Mouse (Mus musculus): ENCODE results near the gene Gm10322. TPM values are rescaled to one million over a fixed set of nuclear protein-coding genes. Genes with fewer than 3 reads are reported as not detected.
A peak's percentile ranks its signal among the peaks of the same experiment; 100 is the strongest.

Gm10322 gene
- total RNA-seq, 2 experiments from 2014 or later = not detected

DNA sequence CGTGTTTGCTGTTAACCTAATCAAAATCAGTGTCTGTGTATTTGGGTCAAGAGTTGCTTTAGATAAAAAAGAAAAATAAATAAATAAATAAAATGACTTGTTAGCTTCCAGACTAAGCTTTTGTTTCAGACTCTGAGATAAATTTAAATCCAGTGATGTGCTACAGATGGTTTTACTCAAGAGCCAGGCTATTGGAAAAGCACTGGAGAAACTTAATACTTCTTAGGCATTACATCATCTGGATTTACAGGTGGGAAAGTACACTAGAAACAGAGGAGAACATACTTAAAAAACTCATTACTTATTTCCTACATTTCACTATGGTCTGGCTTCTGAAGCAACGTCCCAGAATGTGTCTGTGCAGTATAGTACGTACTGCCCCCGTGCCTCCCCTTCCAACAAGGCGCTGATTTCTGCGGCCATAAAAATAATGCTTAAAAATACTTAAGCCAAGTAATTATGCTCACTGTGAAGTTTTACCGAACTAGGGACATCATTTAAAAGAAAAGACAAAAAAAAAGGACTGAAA is 21.8 kb downstream of the Gm10322 start:
- DNase-seq (ENCODE audit: extremely low spot score in 1 of 2, low spot score in 2 of 2) = no peak
- intact Hi-C loops (cut with DNase I) = loop anchor here (10.0 kb wide), 1 partner anchor 47 kb away; no protein-coding TSS in a partner anchor

GRCm38 (mm10) chr10:59638576-59638975 is 22.7 kb downstream of the Gm10322 start:
- intact Hi-C loops (cut with DNase I) = loop anchor here (10.0 kb wide), 1 partner anchor 46 kb away; no protein-coding TSS in a partner anchor
- no peak for DNase-seq (ENCODE audit: extremely low spot score in 1 of 2, low spot score in 2 of 2)

GRCm38 (mm10) chr10:59642659-59643377 is 27.0 kb downstream of the Gm10322 start:
- DNase-seq (ENCODE audit: extremely low spot score in 1 of 2, low spot score in 2 of 2) = no peak
- intact Hi-C loops (cut with DNase I) = no loop called here

DNA sequence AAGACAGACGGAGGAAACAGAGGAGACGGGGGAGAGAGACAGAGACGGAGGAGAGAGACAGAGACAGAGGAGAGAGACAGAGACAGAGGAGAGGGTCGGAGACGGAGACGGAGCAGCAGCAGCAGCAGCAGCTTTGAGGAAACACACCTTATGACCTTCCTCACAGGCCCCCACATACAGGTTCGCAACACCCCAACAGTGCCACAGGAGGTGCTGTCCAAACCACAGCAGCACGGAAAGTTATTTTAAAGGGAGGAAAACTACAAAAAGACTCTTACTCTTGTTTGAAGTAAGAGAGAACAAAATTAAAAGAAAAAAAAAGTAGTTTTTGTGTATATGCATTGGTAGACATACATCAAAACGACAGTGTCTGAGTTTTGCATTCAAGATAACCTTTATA is 27.8 kb downstream of the Gm10322 start:
- DNase-seq (ENCODE audit: extremely low spot score in 1 of 2, low spot score in 2 of 2) = no peak
- intact Hi-C loops (cut with DNase I) = no loop called here

DNA sequence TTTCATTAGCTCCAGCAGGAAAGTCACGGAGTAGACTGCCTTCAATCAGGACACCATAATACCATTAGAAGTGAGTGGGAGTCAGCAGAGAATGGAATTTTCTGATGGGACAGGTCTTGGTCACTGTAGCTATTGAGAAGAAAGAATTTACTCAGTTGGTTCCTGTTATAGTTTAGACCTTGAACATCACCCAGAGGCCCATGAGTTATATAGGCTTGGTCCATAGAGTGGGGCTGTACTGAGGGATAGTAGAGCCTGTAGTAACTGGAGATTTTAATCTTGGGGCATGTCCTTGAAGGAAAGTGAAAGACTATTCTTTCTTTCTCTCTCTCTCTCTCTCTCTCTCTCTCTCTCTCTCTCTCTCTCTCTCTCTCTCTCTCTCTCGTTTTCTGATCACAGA is 28.8 kb downstream of the Gm10322 start:
- intact Hi-C loops (cut with DNase I) = no loop called here
- no peak for DNase-seq (ENCODE audit: extremely low spot score in 1 of 2, low spot score in 2 of 2)

GRCm38 (mm10) chr10:59645153-59645552 is 29.3 kb downstream of the Gm10322 start:
- no peak for DNase-seq (ENCODE audit: extremely low spot score in 1 of 2, low spot score in 2 of 2)
- intact Hi-C loops (cut with DNase I) = no loop called here

DNA sequence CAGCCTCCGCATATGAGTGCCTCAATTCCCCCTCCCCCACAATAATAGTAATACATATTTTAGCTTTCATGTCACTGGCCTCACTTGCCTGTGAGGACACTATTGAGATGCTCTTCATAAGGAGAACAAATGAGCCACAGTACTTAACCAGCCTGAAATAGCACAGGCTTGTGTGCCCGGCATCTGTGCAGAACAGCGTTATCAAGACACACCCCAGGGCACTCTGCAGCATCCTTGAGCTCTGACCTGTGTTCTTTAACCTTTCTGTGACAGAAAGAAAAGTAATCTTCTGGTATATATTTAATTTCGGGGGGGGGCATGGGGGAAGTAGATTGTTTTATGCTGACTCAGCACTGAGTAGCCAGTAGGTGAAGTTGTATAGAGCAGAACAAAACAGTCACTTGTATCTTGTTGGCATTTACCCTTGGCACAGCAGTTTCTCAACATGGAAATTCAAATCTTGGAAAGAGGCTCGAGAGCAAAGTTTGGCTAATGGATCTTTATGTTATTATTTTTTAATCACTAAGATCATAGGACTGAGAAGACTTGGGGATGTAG is 31.0 kb downstream of the Gm10322 start:
- DNase-seq (ENCODE audit: extremely low spot score in 1 of 2, low spot score in 2 of 2) = no peak
- intact Hi-C loops (cut with DNase I) = no loop called here

GRCm38 (mm10) chr10:59656799-59657198 is 40.9 kb downstream of the Gm10322 start:
- intact Hi-C loops (cut with DNase I) = no loop called here
- DNase-seq (ENCODE audit: extremely low spot score in 1 of 2, low spot score in 2 of 2) = no peak

DNA sequence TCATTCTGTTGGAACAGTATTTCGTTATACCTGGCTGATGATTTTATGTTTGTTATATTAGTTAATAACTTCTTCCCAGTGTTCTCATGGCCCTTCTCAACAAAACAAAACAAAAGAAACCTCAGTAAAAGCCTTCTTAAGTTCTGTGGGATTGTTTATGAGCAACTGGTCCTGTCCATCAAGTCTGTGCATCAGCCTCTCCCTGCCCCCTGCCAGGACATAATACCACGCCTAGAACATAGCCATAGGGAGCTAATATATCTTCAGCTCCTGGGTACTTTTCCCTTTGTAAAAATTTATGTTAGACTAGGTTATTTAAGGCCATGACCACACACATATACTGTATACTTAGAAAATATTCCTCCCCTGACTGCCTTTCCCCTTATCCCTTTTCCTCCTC is 48.9 kb downstream of the Gm10322 start:
- intact Hi-C loops (cut with DNase I) = no loop called here
- DNase-seq (ENCODE audit: extremely low spot score in 1 of 2, low spot score in 2 of 2) = no peak

DNA sequence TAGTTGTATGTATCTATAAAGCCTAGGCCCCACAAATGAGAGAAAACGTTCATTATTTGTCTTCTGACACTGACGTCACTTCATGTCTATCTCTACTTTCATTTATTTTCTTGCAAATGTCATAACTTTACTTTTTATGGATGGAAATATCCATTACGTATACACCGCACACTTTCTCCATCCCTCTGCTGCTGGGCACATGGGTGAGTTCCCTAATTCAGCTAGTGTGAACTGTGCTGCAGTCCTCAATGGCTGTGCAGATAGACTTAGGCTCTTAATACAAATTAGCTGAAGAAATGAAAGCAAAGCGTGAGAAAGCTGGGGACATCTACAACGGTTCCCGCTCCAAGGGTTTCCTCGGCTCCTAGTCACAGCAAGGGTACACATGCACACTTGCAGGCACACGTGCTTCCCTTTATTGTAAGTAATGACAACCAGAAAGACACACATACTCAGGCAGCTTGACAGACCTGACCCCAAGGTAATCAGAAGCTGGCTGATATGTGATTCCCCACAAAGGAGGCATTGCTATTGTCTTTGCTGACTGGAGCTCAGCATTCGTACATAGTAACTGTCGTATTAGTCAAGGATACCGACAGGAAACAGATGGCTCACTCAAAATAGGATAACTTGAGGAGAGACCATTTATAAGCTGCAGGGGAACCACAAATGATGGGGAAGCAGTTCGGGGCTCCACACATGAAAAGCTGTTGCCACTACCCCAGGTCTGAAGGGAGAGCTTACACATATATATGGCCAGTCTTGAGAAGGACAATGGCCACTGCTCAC is 49.8 kb downstream of the Gm10322 start:
- DNase-seq (ENCODE audit: extremely low spot score in 1 of 2, low spot score in 2 of 2) = peak in 1 of 2 experiments; percentile 24

More for the DNA sequence above, 49.8 kb downstream of the Gm10322 start:
- intact Hi-C loops (cut with DNase I) = no loop called here

Other genes starting within 250 kb of the Gm10322 start
- 10 to 100 TPM; 43.2 to 57.6 TPM for gene Gm10273, start 220.4 kb upstream of the Gm10322 start, total RNA-seq (2021)
- not detected for gene Pla2g12b, start 212.4 kb upstream of the Gm10322 start, total RNA-seq (2021)
- under 1 TPM in 1 of 2 experiments, not detected in 1; 0.20 TPM for gene Oit3, start 174.3 kb upstream of the Gm10322 start, total RNA-seq (2021)
- 10 to 100 TPM; 65.9 to 67.9 TPM for gene Mcu, start 629 bp downstream of the Gm10322 start, total RNA-seq (2021)
- gene Micu1, start 86.4 kb downstream of the Gm10322 start, total RNA-seq (2021) = 10 to 100 TPM; 78.5 to 79.8 TPM